Mouse (Mus musculus) heart, embryonic 16.5 days (tissue): ENCODE measurements around the gene Foxn2. TPM values are rescaled to one million over a fixed set of nuclear protein-coding genes. Genes with fewer than 3 reads are reported as not detected.

Experiments
- ATAC-seq: fragments of 200-750 bp; cut with Nextera tagmentation; replicated peaks from 2 replicates; pipeline ENCODE4 v1.8.0; 2017; ENCODE audit warnings: moderate number of reproducible peaks; ENCODE audit not compliant: insufficient read depth, low FRiP score; ENCODE audit errors: extremely low read depth
- H3K27ac ChIP-seq: fragments of 300-500 bp; sonication (generic); 2 replicates; pipeline ENCODE4 v1.5.1; 2014; ENCODE audit warnings: mild to moderate bottlenecking, low read length, control low read depth, moderate library complexity
- H3K27me3 ChIP-seq: fragments of 300-500 bp; sonication (generic); 2 replicates; pipeline ENCODE4 v1.6.1; 2014; ENCODE audit warnings: low read length, mixed read lengths; ENCODE audit not compliant: control insufficient read depth, insufficient read depth
- H3K36me3 ChIP-seq: fragments of 300-500 bp; sonication (generic); 2 replicates; pipeline ENCODE4 v1.6.1; 2014; ENCODE audit not compliant: control insufficient read depth, insufficient read depth
- H3K4me1 ChIP-seq: fragments of 300-500 bp; sonication (generic); 2 replicates; pipeline ENCODE4 v1.6.1; 2014; ENCODE audit warnings: low read length, mixed read lengths; ENCODE audit not compliant: control insufficient read depth, insufficient read depth
- H3K4me2 ChIP-seq: fragments of 300-500 bp; sonication (generic); 2 replicates; pipeline ENCODE4 v1.6.1; 2014; ENCODE audit warnings: low read depth, mild to moderate bottlenecking, control low read depth, low read length
- H3K4me3 ChIP-seq: fragments of 300-500 bp; sonication (generic); 2 replicates; pipeline ENCODE4 v1.5.1; 2014; ENCODE audit warnings: mild to moderate bottlenecking, control low read depth, low read length
- H3K9ac ChIP-seq: fragments of 300-500 bp; sonication (generic); 2 replicates; pipeline ENCODE4 v1.6.1; 2014; ENCODE audit warnings: low read length, control low read depth
- H3K9me3 ChIP-seq: fragments of 300-500 bp; sonication (generic); replicated peaks from 2 replicates; pipeline ENCODE4 v1.6.1; 2016; ENCODE audit warnings: low read length; ENCODE audit not compliant: control insufficient read depth
- WGBS: fragments of 180-500 bp; shearing (Covaris S2); extraction: QIAGEN DNeasy Blood & Tissue Kit; methylation state at CpG from one replicate; pipeline ENCODE4 v1.1.7; 2014; 5-methylcytosine and 5-hydroxymethylcytosine counted together
- polyA plus RNA-seq: library from polyadenylated mRNA; unstranded; fragments of >200 nt; fragmentation: Nextera tagmentation; extraction: Ambion mirVana; gene quantifications from 2 replicates; pipeline ENCODE4 v1.2.1, GENCODE M21; 2015

The Foxn2 gene
- 10.0 and 10.1 TPM in 2 replicates for polyA plus RNA-seq

DNA sequence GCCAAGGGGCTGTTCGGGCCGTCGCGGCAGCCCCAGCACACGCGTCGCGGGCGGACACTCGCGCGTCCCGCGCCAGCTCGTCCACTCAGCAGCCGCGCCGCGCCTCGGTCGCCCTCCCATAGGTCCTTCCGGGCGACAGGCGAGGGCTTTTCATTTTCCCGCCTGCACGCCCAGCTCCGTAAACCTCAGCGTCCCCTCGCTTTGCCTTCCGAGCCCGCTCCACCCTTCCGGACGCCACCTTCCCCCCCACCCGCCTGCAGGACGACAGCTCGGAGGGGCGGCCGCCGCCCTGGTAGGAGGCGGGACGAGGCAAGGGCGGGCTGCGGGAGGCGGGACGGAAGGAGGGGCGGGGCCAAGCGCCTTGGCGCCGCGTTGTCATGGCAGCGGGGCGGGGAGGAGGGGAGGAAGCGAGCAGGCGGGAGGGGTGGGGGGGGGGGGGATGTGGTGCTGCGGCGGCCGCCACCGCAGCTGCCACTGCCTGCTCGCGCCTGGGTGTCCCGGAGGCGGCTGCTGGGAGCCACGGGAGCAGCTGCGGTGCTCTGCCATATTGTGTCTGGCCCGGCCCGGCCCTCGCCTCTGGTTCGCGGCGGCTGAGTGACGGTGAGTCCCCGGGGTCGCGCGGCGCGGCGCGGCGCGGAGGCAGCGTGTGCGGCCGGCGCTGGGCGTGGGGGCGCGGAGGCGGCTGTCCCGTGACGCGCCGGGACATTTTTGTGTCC lies at the start of gene Foxn2:
Gene Foxn2, plus strand, starts transcription at position 427 of the 716 bp plus-strand sequence.
- whole genome bisulfite sequencing, result under 1% methylated on average over 54 of the region's 93 CpGs
- peak within 1 kb of the TSS; percentile 96 for H3K9ac ChIP-seq

DNA sequence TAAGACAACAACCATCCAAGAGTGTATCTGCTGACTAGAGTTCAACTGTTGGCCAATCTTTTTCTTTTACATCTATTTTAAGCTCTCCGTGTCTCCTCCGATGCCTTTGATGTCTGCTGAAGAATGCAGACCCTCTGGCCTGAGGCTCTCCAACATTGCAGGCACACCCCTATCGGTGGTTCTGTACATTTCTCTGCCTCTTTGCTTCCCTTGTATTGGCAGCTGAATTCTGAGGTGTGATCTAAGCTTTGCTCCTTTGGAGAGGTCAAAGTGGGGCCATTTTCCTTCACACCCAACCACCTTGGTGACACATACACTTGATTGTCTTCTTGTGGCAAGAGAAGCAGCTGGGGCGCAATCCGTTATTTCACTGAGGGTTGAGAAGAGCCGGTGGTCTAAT lies 43.0 kb upstream of the Foxn2 start:
- H3K9me3 ChIP-seq, result no peaks in the 10 kb centered on the region
- H3K4me1 ChIP-seq, result no peaks in the 10 kb centered on the region
- no peaks in the 10 kb centered on the region for H3K27me3 ChIP-seq
- WGBS, result 55% methylated on average over 6 of the region's 6 CpGs
- H3K36me3 ChIP-seq, result no peaks in the 10 kb centered on the region
- no peak overlapping the region for H3K4me2 ChIP-seq
- no peak overlapping the region for H3K27ac ChIP-seq
- no peak for ATAC-seq
- no peak overlapping the region for H3K4me3 ChIP-seq
- H3K9ac ChIP-seq, result no peak overlapping the region

More for the DNA sequence above, at the start of gene Foxn2:
- Histone ChIP-seq H3K27ac (peak within 1 kb of the TSS; percentile 86), H3K4me1 (peaks cover 2% of the 10 kb centered on the region), H3K36me3 (no peaks in the 10 kb centered on the region), H3K4me2 (peak within 1 kb of the TSS; percentile 87), H3K4me3 (peak within 1 kb of the TSS; percentile 90), H3K9me3 (no peaks in the 10 kb centered on the region), H3K27me3 (no peaks in the 10 kb centered on the region)
- ATAC-seq, result peak; percentile 89

DNA sequence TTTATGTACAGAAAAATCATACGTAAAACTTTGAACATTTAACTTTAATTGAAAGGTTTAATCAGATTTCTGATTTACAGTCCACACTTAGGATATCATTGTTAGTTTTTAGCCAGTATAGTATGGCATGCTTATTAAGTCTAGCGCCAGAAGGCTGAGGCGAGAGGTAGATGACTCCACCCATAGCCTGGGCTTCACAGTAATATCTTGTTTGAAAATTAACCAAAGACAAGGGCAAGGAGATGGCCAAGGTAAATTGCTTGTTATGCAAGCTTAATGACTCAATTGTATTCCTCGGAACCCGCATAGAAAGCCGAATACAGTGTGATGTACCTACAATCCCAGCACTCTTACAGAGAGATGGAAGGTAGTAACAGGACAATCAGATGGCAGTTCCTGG lies 42.4 kb upstream of the Foxn2 start:
- Histone ChIP-seq H3K4me3 (no peak overlapping the region), H3K36me3 (no peaks in the 10 kb centered on the region), H3K4me1 (no peaks in the 10 kb centered on the region), H3K4me2 (no peak overlapping the region), H3K9ac (no peak overlapping the region), H3K9me3 (no peaks in the 10 kb centered on the region), H3K27ac (no peak overlapping the region), H3K27me3 (no peaks in the 10 kb centered on the region)
- 95% methylated on average over 6 of the region's 6 CpGs for WGBS
- ATAC-seq, result no peak

DNA sequence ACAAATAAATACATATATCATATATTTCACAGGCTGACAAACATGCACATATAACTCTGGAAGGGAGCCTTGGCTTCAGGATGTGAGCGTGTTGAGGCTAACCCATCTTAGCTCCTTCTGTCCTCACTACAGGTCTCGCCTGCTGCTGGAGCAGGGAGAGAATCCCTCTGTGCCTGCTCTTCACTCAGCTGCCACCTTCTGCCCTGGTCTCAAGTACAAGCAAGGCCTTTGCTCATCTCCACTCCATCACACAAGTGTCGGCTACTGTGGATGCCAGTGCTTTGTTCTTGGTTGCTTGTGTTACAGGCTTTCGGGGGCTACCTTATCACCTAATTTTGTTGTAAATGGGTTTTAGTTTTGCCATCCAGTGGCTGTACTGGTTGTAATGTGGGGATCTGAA lies 41.7 kb upstream of the Foxn2 start:
- Histone ChIP-seq H3K9ac (no peak overlapping the region), H3K27me3 (no peaks in the 10 kb centered on the region; the same call in 1 of the 2 replicates), H3K4me2 (no peak overlapping the region), H3K9me3 (no peaks in the 10 kb centered on the region), H3K4me3 (no peak overlapping the region), H3K36me3 (no peaks in the 10 kb centered on the region), H3K4me1 (no peaks in the 10 kb centered on the region), H3K27ac (no peak overlapping the region)
- WGBS, result 65% methylated on average over 4 of the region's 4 CpGs
- no peak for ATAC-seq

DNA sequence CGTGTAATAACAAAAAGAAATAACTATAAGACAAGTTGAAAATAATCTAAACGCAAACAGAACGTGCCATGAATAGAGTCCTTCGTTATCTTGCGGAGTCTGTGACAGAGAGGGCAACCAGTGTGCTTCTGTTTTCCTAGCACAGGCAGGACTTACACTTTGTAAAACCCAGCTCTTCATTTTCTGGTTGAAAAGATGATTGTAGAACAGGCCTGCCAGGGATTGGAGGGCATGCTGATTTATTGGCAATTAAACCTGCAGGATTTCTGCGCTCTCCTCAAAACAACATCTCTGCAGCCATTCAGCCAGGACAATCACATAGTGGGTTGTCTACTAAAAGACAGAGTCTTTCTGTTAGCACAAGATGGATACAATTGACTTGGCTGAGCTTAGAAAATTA lies 40.4 kb upstream of the Foxn2 start:
- 63% methylated on average over 6 of the region's 6 CpGs for WGBS
- Histone ChIP-seq H3K4me3 (no peak overlapping the region), H3K36me3 (no peaks in the 10 kb centered on the region), H3K4me2 (no peak overlapping the region), H3K27me3 (peaks cover 2% of the 10 kb centered on the region), H3K9me3 (no peaks in the 10 kb centered on the region), H3K27ac (no peak overlapping the region), H3K4me1 (no peaks in the 10 kb centered on the region; the same call in 1 of the 2 replicates), H3K9ac (no peak overlapping the region)
- ATAC-seq, result no peak

DNA sequence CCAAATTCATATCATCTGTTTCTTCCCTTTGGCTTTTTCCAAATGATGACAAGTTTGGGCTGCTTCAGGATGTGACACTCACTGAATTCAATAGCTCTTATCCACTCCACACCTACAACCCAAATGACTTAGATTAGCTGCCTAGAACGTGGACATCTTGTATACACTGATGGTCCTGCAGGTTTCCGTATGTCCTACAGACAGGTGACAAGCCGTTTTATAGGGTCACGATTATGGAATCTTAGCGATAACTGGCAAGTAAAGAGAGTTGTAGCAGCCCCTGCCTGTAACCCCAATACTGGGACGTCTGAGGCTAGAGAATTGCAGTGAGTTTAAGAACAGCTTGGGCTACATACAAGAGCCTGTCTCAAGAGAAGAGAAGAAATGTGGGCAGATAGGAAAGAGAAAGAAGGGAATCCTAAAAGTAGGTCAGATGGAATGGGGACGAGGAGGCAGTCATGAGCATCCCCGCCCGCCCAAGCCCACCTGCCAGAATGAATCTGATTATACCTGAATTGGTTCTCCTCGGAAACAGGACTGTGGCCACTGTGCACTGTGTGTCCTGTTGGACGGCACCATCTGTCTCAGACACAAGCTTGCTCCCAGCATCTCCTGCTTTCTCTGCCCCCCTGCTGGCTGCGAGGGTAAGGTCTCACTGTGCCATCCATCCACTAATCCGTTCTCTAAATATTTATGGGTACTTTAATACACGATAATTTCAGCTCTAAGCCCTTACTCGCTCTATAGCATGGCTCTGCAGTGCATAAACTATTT lies 39.6 kb upstream of the Foxn2 start:
- no peaks in the 10 kb centered on the region for H3K36me3 ChIP-seq
- H3K4me3 ChIP-seq, result no peak overlapping the region
- H3K4me1 ChIP-seq, result no peaks in the 10 kb centered on the region; the same call in 1 of the 2 replicates
- no peak overlapping the region for H3K4me2 ChIP-seq
- no peak overlapping the region for H3K9ac ChIP-seq
- H3K27me3 ChIP-seq, result peaks cover 2% of the 10 kb centered on the region
- no peaks in the 10 kb centered on the region for H3K9me3 ChIP-seq
- no peak for ATAC-seq
- WGBS, result 66% methylated on average over 15 of the region's 15 CpGs
- no peak overlapping the region for H3K27ac ChIP-seq

DNA sequence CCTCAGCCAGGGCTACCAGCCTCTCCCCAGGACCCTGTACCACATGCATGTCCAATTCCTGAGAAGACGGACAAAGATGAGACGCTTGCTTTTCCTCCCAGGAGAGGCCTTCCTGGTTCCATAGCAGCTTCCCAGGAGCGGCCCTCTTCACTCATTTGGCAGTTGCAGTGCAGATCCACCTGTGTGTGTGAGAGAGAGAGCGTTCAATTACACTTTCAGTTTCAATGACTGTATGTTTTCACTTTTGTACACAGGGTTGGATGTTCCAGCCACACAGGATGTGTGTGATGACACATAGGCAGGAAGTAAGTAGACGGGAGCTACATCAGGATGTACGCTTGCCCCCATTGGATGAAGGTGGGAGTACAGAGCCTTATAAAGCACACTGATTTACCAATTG lies 37.2 kb upstream of the Foxn2 start:
- Histone ChIP-seq H3K4me2 (no peak overlapping the region), H3K9ac (no peak overlapping the region), H3K27ac (no peak overlapping the region), H3K27me3 (peaks cover 2% of the 10 kb centered on the region), H3K9me3 (no peaks in the 10 kb centered on the region), H3K4me3 (no peak overlapping the region), H3K36me3 (no peaks in the 10 kb centered on the region), H3K4me1 (no peaks in the 10 kb centered on the region; the same call in 1 of the 2 replicates)
- ATAC-seq, result no peak
- 76% methylated on average over 6 of the region's 6 CpGs for WGBS

DNA sequence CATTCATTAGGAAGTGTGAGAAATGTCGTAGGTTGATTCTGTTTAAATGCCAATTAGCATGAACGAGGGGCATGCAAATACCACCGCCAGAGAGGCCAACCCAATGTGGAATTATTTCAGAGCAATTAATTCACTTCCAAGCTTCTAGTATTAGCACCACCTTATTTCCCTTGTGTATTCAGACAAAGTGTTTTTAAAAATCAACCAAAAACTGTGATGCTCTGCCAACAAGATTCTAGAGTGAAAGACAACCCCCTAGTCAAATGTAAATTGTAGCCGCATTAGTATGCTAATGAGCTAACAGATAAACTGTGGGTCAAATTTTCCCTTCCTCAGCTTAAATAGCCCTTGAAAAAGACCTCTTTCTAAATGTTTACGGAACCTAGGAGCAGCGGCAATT lies 36.0 kb upstream of the Foxn2 start:
- Histone ChIP-seq H3K36me3 (no peaks in the 10 kb centered on the region), H3K4me3 (peak overlapping the region; percentile 37), H3K4me2 (peak overlapping the region; percentile 48), H3K9me3 (no peaks in the 10 kb centered on the region), H3K9ac (no peak overlapping the region), H3K4me1 (no peaks in the 10 kb centered on the region; the same call in 1 of the 2 replicates), H3K27me3 (peaks cover 2% of the 10 kb centered on the region), H3K27ac (no peak overlapping the region)
- no peak for ATAC-seq
- WGBS, result 24% methylated on average over 6 of the region's 6 CpGs

DNA sequence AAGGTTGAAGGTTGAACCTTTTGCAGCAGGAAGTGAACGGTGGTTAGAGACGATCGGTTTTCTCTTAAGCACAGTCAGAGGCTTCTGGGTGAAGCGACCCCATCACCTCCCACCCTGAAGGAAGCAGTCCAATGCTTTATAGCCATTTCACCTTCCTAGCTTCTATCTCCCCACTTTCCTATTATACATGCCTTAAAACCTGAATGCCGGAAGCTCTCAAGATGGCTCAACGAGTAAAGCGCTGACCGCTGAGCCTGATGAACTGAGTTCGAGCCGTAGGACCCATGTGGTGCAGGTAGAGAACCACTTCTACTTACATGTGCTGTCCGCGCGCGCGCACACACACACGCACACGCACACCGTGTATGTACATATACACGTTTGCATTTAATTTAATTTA lies 35.4 kb upstream of the Foxn2 start:
- Histone ChIP-seq H3K36me3 (no peaks in the 10 kb centered on the region), H3K4me2 (peak overlapping the region; percentile 48), H3K9me3 (no peaks in the 10 kb centered on the region), H3K4me1 (no peaks in the 10 kb centered on the region; the same call in 1 of the 2 replicates), H3K27ac (no peak overlapping the region), H3K4me3 (peak overlapping the region; percentile 37), H3K9ac (no peak overlapping the region), H3K27me3 (peaks cover 2% of the 10 kb centered on the region)
- WGBS, result 23% methylated on average over 19 of the region's 19 CpGs
- no peak for ATAC-seq
